Mouse (Mus musculus) E14TG2a.4 (cell line): ENCODE data around the gene Map3k11.

ENCODE experiments used
- CTCF ChIP-seq: conservative IDR thresholded peaks from 2 replicates; pipeline ENCODE4 v1.5.1; 2014; ENCODE audit warnings: low read length
- NANOG ChIP-seq: IDR thresholded peaks from 2 replicates; pipeline ENCODE4 v1.6.1; 2014; ENCODE audit warnings: borderline replicate concordance, low read length, mixed read lengths
- POU5F1 ChIP-seq: IDR thresholded peaks from 2 replicates; pipeline ENCODE4 v1.6.1; 2014; ENCODE audit warnings: low read length, borderline replicate concordance

DNA sequence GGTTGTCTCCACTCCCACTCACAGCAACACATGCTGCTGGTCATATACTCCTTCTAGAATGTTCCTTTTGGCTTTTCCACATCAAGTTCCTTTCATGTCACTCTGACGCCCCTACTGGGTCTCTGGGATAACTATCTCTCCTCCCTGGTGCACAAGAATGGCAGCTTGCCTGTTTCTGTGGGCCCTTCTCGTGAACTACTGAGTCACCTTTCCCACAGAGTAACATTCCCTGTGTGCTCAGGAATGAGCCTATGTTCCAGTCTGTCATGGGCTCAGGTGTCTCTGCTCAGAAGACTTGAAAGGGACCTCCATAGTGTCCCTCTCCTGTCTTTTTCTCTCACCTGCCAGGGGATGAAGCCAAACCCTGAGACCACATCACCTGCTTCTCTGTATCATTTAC is 50.9 kb downstream of the Map3k11 start:
- TF ChIP-seq CTCF = no peak
- no peak for TF ChIP-seq POU5F1
- TF ChIP-seq NANOG = no peak
